7 mouse cellular contexts compared by ENCODE assay signal in the genomic region with DNA sequence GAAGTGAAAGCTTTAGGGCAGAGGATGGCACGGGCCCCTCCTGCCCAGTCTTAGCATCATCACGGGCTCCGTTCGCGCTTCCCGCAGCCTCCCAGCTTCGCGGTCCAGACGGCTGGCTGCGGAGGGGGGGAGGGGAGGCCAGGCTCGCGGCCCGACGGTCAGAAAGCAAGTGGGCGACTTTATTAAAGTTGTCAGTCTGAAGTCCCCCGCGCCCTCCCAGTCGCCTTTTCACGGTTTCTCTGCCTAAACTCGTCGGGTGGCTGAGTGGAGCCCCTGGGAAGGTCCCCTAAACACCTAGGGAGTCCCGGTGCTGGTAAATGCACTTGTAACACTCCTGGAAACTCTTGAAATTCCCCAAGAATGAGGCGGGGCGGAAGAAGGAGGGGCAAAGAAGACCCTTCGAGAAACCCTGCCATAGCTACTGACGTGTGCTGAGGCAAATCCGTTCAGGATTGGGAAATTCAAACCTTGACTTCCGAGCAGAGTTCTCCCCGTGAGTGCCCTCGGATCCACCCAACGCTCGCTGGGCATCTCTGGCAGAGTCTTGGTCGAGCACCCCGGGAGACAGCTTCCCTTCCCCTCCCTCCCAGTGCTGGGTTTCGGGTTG. TPM values are rescaled to one million over a fixed set of nuclear protein-coding genes. Genes with fewer than 3 reads are reported as not detected.
DNase-seq lines count a peak whose midpoint lies in the region; ATAC-seq and TF ChIP-seq lines count a peak whose summit lies in the region.

No protein-coding gene starts in this region.

- DNase-seq in 416B (ENCODE audit: low read depth), result peak; percentile 26
- DNase-seq in CH12.LX (ENCODE audit: extremely low read depth), result no peak
- DNase-seq in embryo, embryonic 11.5 days (ENCODE audit: low read depth, low spot score), result peak; percentile 56
- peak; percentile 81 for DNase-seq in heart, embryonic 10.5 days (ENCODE audit: low spot score)
- peak; percentile 30 to 33 for DNase-seq in kidney, adult 8-10 months
- peak; percentile 71 for DNase-seq in lung, adult 2 months

- peaks cover 49% of the 10 kb centered on the region for H3K79me2 ChIP-seq in CH12.LX (replicated peaks; ENCODE audit: control insufficient read depth, extremely low read depth, insufficient read depth, poor library complexity, severe bottlenecking)

- no peaks in the 10 kb centered on the region for H3K9me3 ChIP-seq in CH12.LX (replicated peaks; ENCODE audit: low read length)
- H3K9me3 ChIP-seq in heart, embryonic 10.5 days, result no peaks in the 10 kb centered on the region
- no peaks in the 10 kb centered on the region for H3K9me3 ChIP-seq in neural tube, embryonic 14.5 days (ENCODE audit: control insufficient read depth, low read length)

- no peak for TF ChIP-seq EP300 in CH12.LX (IDR thresholded peaks at IDR 0.05; ENCODE audit: low read length)

- H3K27me3 ChIP-seq in CH12.LX (replicated peaks), result no peaks in the 10 kb centered on the region
- no peaks in the 10 kb centered on the region for H3K27me3 ChIP-seq in heart, embryonic 10.5 days (ENCODE audit: insufficient read depth, poor library complexity, severe bottlenecking)
- no peaks in the 10 kb centered on the region for H3K27me3 ChIP-seq in neural tube, embryonic 14.5 days (ENCODE audit: control insufficient read depth, insufficient read depth, low read length)

- dilution Hi-C loops in CH12.LX (cut with MboI; ENCODE audit: extremely low pct_ligation_motif_present, extremely low pct_unique_long_range_greater_than_20kb, low sequenced_read_pairs), result no loop called here

- peak overlapping the region; percentile 92 for H3K9ac ChIP-seq in CH12.LX (ENCODE audit: insufficient read depth, low read depth)
- H3K9ac ChIP-seq in neural tube, embryonic 14.5 days (replicated peaks; ENCODE audit: low read depth, low read length), result peak overlapping the region; percentile 55

- no peak for TF ChIP-seq RAD21 in CH12.LX (IDR thresholded peaks at IDR 0.05; ENCODE audit: low read depth, low read length)

- H3K4me3 ChIP-seq in CH12.LX (replicated peaks in 1 of 3; ENCODE audit: low read depth in 2 of 3, low read length in 2 of 3, poor library complexity in 1 of 3), result peak overlapping the region; percentile 59 to 68 (median 60)
- peak overlapping the region; percentile 81 for H3K4me3 ChIP-seq in heart, embryonic 10.5 days
- H3K4me3 ChIP-seq in lung, adult 2 months (replicated peaks; ENCODE audit: extremely low read depth, low read depth, low read length), result peak overlapping the region; percentile 75
- H3K4me3 ChIP-seq in neural tube, embryonic 14.5 days (ENCODE audit: low read depth, low read length), result peak overlapping the region; percentile 47

- TF ChIP-seq POLR2A in CH12.LX (IDR thresholded peaks at IDR 0.05; ENCODE audit: low read depth, low read length), result 0 out of 2 replicates have a peak, but pooled peaks have one; percentile 25
- peak; percentile 22; the same call in 1 of the 2 replicates for TF ChIP-seq POLR2A in lung, adult 2 months (IDR thresholded peaks at IDR 0.05; ENCODE audit: borderline replicate concordance, extremely low read depth, low read depth, low read length)

- WGBS in heart, embryonic 10.5 days, result under 1% methylated on average over 35 of the region's 35 CpGs
- WGBS in lung, adult 2 months, result under 1% methylated on average over 35 of the region's 35 CpGs
- WGBS in neural tube, embryonic 14.5 days, result under 1% methylated on average over 35 of the region's 35 CpGs

- peaks cover 0 to 3% of the 10 kb centered on the region in 2 experiments for H3K36me3 ChIP-seq in CH12.LX (replicated peaks in 1 of 2; ENCODE audit: control insufficient read depth in 1 of 2, insufficient read depth in 1 of 2, low read length in 1 of 2)
- peaks cover 5% of the 10 kb centered on the region; the same call in 1 of the 2 replicates for H3K36me3 ChIP-seq in heart, embryonic 10.5 days
- H3K36me3 ChIP-seq in neural tube, embryonic 14.5 days (ENCODE audit: control insufficient read depth, insufficient read depth, low read length), result no peaks in the 10 kb centered on the region

- in situ Hi-C loops in CH12.LX (cut with MboI; ENCODE audit: low pct_ligation_motif_present, low pct_unique_long_range_greater_than_20kb, low sequenced_read_pairs), result no loop called here

- H3K4me1 ChIP-seq in CH12.LX (ENCODE audit: control insufficient read depth in 1 of 2, insufficient read depth in 2 of 2), result peaks cover 2 to 10% of the 10 kb centered on the region in 2 experiments; a peak in 1 of 4 replicates
- H3K4me1 ChIP-seq in heart, embryonic 10.5 days, result peaks cover 15% of the 10 kb centered on the region
- H3K4me1 ChIP-seq in lung, adult 2 months (ENCODE audit: control insufficient read depth, insufficient read depth, low read length), result no peaks in the 10 kb centered on the region; the same call in 1 of the 2 replicates
- 0 out of 2 replicates have a peak, but pooled peaks cover 4% of the 10 kb centered on the region for H3K4me1 ChIP-seq in neural tube, embryonic 14.5 days (ENCODE audit: control insufficient read depth, insufficient read depth, low read length)

- no peak for TF ChIP-seq CTCF in CH12.LX (conservative IDR thresholded peaks at IDR 0.05 in 1 of 2, IDR thresholded peaks at IDR 0.05 in 1 of 2; ENCODE audit: low read depth in 2 of 2, low read length in 2 of 2)
- TF ChIP-seq CTCF in lung, adult 2 months (IDR thresholded peaks at IDR 0.05; ENCODE audit: insufficient read depth, low read length), result no peak

- peak overlapping the region; percentile 47 for H3K4me2 ChIP-seq in CH12.LX (ENCODE audit: insufficient read depth, low read depth, poor library complexity, severe bottlenecking)
- H3K4me2 ChIP-seq in neural tube, embryonic 14.5 days (ENCODE audit: low read depth, low read length), result peak overlapping the region; percentile 83

- peak overlapping the region; percentile 44; the same call in 1 of the 2 replicates for H3K27ac ChIP-seq in CH12.LX (ENCODE audit: insufficient read depth, low read depth)
- H3K27ac ChIP-seq in heart, embryonic 10.5 days, result peak overlapping the region; percentile 95
- peak overlapping the region; percentile 36; the same call in 1 of the 2 replicates for H3K27ac ChIP-seq in neural tube, embryonic 14.5 days (ENCODE audit: low read depth, low read length)

- ATAC-seq in neural tube, embryonic 14.5 days (ENCODE audit: low read depth), result peak; percentile 85

TF ChIP-seq in CH12.LX, 34 proteins besides CTCF, POLR2A, EP300 and RAD21:
- 0 out of 2 replicates have a peak, but pooled peaks have one; percentile 42 for TF ChIP-seq BHLHE40 (IDR thresholded peaks at IDR 0.05; ENCODE audit: low read depth, low read length)
- TF ChIP-seq CHD2 (IDR thresholded peaks at IDR 0.05; ENCODE audit: low read length), result peak; percentile 27; the same call in 1 of the 2 replicates
- TF ChIP-seq NELFE (IDR thresholded peaks at IDR 0.05; ENCODE audit: low read depth, low read length), result no peak; the same call in 1 of the 2 replicates
- no peak for TF ChIP-seq TCF12 (IDR thresholded peaks at IDR 0.05; ENCODE audit: low read depth, low read length)
- no peak for TF ChIP-seq PAX5 (IDR thresholded peaks at IDR 0.05; ENCODE audit: low read length)
- no peak for TF ChIP-seq JUN (IDR thresholded peaks at IDR 0.05; ENCODE audit: insufficient read depth, low read depth, low read length)
- no peak for TF ChIP-seq MEF2A (IDR thresholded peaks at IDR 0.05; ENCODE audit: borderline replicate concordance, low read depth, low read length)
- TF ChIP-seq UBTF (IDR thresholded peaks at IDR 0.05; ENCODE audit: low read depth, low read length), result no peak

RNA-seq across cellular contexts. Expression of a gene that starts 1.6 kb away (rescaled TPM):
- total RNA-seq in CH12.LX (2012; rRNA removed), result 37.3 and 45.0 TPM in 2 replicates
- total RNA-seq in CH12.LX (2014; rRNA removed), result 20.6 and 26.0 TPM in 2 replicates
- polyA plus RNA-seq in CH12.LX (2012; ENCODE audit: insufficient read length, low read depth), result 24.0 and 31.2 TPM in 2 replicates
- 141 and 251 TPM in 2 replicates for polyA plus RNA-seq in heart, embryonic 10.5 days (2016; fragmentation: Nextera tagmentation; extraction: Ambion mirVana)
- polyA plus RNA-seq in lung, adult 2 months (2012; rRNA removed), result 13.1 and 31.3 TPM in 2 replicates
- polyA plus RNA-seq in neural tube, embryonic 14.5 days (2014; fragmentation: Nextera tagmentation; extraction: Ambion mirVana), result 38.4 and 111 TPM in 2 replicates

Comparison
In these comparisons a context has a peak if more than half of its experiments do, and no peak if none do; other contexts are left out.
1. H3K27ac ChIP-seq: peak in every context shown above with its lines; median percentile 95 in heart, embryonic 10.5 days; 44 in CH12.LX; 36 in neural tube, embryonic 14.5 days.